Mouse (Mus musculus) limb, embryonic 10.5 days (tissue): Measurements from ENCODE around the gene Mindy4. TPM values are rescaled to one million over a fixed set of nuclear protein-coding genes. Genes with fewer than 3 reads are reported as not detected.

Experiments
- DNase-seq: peaks from one replicate; pipeline ENCODE4 v3.0.0-alpha.2; 2017; ENCODE audit warnings: low spot score
- H3K27ac ChIP-seq: fragments of 300-500 bp; sonication (generic); 2 replicates; pipeline ENCODE4 v1.5.1; 2016; ENCODE audit warnings: mild to moderate bottlenecking
- H3K27me3 ChIP-seq: fragments of 300-500 bp; sonication (generic); 2 replicates; pipeline ENCODE4 v1.6.1; 2016; ENCODE audit warnings: low read depth, mild to moderate bottlenecking; ENCODE audit not compliant: poor library complexity, severe bottlenecking
- H3K36me3 ChIP-seq: fragments of 300-500 bp; sonication (generic); 2 replicates; pipeline ENCODE4 v1.6.1; 2016; ENCODE audit warnings: mild to moderate bottlenecking, moderate library complexity
- H3K4me1 ChIP-seq: fragments of 300-500 bp; sonication (generic); 2 replicates; pipeline ENCODE4 v1.6.1; 2016
- H3K4me3 ChIP-seq: fragments of 300-500 bp; sonication (generic); 2 replicates; pipeline ENCODE4 v1.5.1; 2016; ENCODE audit warnings: mild to moderate bottlenecking, moderate library complexity
- H3K9me3 ChIP-seq: fragments of 300-500 bp; sonication (generic); replicated peaks from 2 replicates; pipeline ENCODE4 v1.6.1; 2016; ENCODE audit warnings: mild to moderate bottlenecking
- WGBS: fragments of 180-500 bp; shearing (Covaris S2); methylation state at CpG from one replicate; pipeline ENCODE4 v1.1.7; 2016; 5-methylcytosine and 5-hydroxymethylcytosine counted together
- polyA plus RNA-seq: library from polyadenylated mRNA; unstranded; fragments of >200 nt; fragmentation: Nextera tagmentation; extraction: Ambion mirVana; gene quantifications from 2 replicates; pipeline ENCODE4 v1.2.1, GENCODE M21; 2016

The Mindy4 gene
- polyA plus RNA-seq, 1 experiment from 2014 or later = 16.2 TPM

DNA sequence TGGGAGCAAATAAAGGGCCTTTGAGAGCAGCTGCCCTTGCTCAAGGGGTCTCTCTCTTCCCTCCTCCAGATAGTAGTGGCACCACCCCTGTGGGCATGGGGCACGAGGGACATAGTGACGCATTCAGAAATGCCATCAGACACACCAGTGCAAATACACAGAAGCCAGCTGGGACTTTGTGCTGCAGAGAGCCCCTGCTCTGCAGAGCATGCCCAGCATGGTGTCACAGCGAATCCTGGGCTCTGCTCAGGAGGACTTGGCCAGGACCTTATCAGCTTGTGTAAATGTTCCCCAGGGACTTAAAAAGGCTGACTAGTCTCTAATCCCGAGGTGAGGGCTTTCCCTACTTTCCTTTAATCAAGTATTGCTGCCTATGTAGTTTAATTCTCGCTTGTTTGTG, 138.5 kb downstream of the Mindy4 start:
- no peaks in the 10 kb centered on the region for H3K27me3 ChIP-seq
- no peak for DNase-seq
- H3K27ac ChIP-seq = no peak overlapping the region
- peaks cover 28% of the 10 kb centered on the region for H3K4me1 ChIP-seq
- no peaks in the 10 kb centered on the region for H3K36me3 ChIP-seq
- 44% methylated on average over 5 of the region's 5 CpGs for WGBS
- no peaks in the 10 kb centered on the region for H3K9me3 ChIP-seq
- no peak overlapping the region for H3K4me3 ChIP-seq

DNA sequence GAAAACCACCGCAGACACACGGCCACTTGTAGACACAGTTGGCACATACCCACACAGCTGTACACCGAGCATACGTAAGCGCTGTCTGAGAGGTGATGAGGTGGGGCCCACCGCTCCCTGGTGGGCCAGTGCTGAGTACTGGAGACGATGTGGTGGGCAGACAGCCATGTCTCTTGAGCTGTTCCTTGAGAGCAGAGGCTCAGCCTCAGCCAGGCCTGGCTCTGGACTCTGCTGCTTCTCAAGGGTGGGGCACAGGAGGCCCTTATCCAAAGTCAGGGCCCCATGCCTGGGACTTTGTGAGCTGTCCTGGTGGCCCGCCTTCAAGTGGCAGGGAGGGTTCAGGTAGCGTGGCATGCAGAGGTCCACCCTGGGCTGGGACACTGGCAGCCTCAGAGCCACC, 139.1 kb downstream of the Mindy4 start:
- H3K4me1 ChIP-seq = peaks cover 26% of the 10 kb centered on the region
- no peak overlapping the region for H3K4me3 ChIP-seq
- H3K36me3 ChIP-seq = no peaks in the 10 kb centered on the region
- 81% methylated on average over 9 of the region's 9 CpGs for WGBS
- no peaks in the 10 kb centered on the region for H3K27me3 ChIP-seq
- DNase-seq = no peak
- no peaks in the 10 kb centered on the region for H3K9me3 ChIP-seq
- no peak overlapping the region for H3K27ac ChIP-seq

DNA sequence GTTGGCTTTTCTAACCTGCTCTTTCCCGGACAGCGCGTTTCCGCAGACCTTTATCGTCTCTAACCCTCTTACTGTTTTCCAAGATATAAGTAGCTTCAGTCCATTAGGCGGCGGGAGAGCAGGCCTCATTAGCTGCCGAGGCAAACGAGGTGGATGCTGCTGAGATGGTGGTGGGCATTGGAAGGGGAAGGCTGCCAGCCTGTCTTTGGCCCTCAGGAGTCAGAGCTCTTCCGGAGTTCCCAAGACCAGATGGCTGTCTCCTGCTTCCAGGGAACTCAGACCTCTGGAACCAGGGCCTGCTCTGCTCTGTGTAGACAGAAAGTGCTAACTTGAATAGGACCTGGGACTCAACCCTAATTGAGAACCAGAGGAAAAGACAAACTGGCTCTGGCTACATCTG, 140.3 kb downstream of the Mindy4 start:
- Histone ChIP-seq H3K36me3 (no peaks in the 10 kb centered on the region), H3K27ac (no peak overlapping the region), H3K4me3 (no peak overlapping the region), H3K4me1 (peaks cover 26% of the 10 kb centered on the region), H3K27me3 (no peaks in the 10 kb centered on the region), H3K9me3 (no peaks in the 10 kb centered on the region)
- 91% methylated on average over 10 of the region's 10 CpGs for WGBS
- DNase-seq = no peak

DNA sequence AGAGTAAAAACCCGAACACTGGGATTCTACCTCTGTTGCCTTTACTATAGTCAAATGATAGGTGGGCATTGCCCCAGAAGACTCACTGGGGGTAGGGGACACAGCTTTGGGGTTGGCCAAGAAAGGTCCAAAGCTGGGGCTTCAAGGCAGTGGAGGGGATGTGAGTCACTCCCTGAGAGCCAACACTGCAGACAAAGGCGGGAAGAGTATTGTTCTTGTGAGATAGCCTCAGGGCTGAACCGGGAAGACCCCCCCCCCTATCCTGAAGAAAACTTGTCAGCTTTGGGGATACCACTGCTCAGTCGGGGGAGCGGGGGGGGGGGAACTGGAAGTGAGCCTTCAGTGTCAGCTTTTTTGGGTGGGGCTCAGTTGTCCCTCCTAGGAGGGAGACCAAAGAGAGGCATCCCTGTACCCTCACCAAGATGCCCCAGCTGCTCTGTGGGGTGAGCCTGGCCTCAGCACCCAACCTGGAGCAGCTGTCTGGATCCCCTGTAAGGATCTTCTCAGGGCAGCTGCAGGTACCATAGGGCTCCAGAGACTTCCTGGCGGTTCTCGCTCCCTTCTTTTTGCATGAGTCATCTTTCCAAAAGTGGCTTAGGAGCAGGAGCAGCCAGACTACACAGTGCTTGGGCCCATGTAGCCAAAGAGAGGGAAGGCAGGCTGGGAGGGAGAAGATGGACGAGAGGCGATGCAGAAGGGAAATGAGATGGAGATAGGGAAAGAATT, 141.3 kb downstream of the Mindy4 start:
- H3K36me3 ChIP-seq = no peaks in the 10 kb centered on the region
- H3K27me3 ChIP-seq = no peaks in the 10 kb centered on the region
- no peak overlapping the region for H3K4me3 ChIP-seq
- 89% methylated on average over 9 of the region's 9 CpGs for WGBS
- peaks cover 18% of the 10 kb centered on the region for H3K4me1 ChIP-seq
- H3K9me3 ChIP-seq = no peaks in the 10 kb centered on the region
- DNase-seq = no peak
- no peak overlapping the region for H3K27ac ChIP-seq

DNA sequence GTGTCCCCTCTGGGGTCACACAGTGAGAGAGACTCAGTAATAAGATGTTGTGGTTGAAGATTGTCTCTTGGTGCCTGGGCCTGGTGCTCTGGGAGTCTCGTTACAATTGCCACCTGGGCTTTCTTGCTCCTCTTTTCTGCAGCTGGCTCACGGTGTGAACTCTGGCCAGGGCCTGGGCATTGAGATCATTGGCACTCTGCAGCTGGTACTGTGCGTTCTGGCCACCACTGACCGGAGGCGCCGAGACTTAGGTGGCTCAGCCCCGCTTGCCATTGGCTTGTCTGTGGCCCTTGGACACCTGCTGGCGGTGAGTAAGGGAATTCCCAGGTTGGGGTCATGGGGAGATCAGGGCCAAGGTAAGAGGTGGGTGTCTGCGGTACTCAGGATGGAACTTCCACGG, 142.1 kb downstream of the Mindy4 start:
- Histone ChIP-seq H3K27me3 (no peaks in the 10 kb centered on the region), H3K36me3 (no peaks in the 10 kb centered on the region), H3K9me3 (no peaks in the 10 kb centered on the region), H3K4me1 (peaks cover 15% of the 10 kb centered on the region; the same call in 1 of the 2 replicates), H3K27ac (no peak overlapping the region), H3K4me3 (no peak overlapping the region)
- 88% methylated on average over 10 of the region's 10 CpGs for WGBS
- no peak for DNase-seq

DNA sequence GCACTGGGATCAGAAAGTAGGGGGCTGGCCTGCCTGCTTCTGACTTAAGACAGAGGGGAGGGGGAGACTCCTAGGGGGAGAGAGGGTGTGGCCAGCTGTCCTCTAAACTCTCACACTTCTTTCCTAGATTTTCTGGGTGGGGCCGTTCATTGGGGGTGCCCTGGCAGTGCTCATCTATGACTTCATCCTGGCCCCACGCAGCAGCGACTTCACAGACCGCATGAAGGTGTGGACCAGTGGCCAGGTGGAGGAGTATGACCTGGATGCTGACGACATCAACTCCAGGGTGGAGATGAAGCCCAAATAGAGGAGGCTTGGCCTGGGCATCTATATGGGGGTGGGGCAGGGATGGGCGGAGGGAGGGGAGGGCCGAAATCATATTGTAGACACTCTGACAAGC, 143.3 kb downstream of the Mindy4 start:
- no peak for DNase-seq
- 79% methylated on average over 7 of the region's 7 CpGs for WGBS
- Histone ChIP-seq H3K27ac (no peak overlapping the region), H3K27me3 (no peaks in the 10 kb centered on the region), H3K9me3 (no peaks in the 10 kb centered on the region), H3K4me1 (peaks cover 13% of the 10 kb centered on the region; the same call in 1 of the 2 replicates), H3K36me3 (no peaks in the 10 kb centered on the region), H3K4me3 (no peak overlapping the region)

DNA sequence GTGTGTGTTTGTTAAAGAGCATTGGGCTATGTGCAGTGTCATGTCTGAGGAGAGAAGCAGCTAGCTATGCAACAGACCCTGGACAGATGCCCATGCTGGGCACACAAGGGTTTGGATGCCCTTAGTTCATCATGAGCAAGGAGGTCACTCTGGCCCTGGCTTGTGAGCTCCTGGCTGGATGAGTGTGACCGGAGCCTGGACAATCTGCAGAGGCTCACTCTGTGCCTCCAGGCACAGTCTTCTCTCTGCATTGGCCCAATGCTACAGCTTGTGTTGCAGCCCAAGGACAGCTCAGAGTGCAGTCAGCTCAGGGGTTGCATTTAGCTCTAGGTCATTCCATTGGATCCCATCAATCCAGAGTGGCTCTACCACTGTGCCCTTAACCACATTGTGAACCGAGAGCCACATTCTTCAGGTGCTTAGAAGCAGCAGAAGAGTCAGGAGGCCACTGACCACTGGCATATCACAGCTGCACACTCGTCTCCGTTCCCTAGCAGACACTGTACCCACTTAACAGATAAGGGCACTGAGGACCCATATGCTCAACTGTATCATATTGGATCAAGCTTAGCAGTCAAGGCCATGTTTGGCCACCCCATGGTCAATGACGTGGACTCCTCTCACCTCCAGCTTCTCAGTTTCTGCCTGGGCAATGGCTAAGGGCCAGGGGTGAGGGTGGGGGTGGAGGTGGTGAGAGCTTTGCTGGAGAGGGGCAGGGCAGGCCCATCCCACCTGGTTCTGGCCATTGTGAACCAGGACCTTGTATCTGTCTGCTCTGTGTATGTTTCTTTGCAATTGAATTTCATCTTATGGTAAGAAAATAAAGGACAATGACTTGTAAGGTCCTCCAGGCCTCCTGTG, 144.8 kb downstream of the Mindy4 start:
- WGBS = 93% methylated on average over 5 of the region's 5 CpGs

DNA sequence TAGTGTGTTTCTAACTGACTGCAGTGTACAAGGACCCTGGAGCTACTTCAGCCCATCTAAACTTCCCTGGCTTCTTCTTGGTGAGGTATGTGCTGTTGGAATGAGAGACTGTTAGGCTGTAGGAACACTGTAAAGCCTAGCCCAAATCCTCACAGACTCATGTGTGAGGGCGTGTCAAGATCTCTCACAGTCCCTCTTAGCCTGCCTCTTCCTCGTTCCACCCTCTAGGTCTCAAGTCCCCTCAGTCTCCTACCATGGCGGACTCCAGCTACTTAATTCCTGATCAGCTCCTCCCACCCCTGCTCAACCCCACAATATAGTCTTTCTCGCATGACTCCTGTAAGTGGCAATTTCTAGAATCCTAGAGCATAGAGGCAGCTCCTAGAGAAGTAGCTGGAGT, 146.0 kb downstream of the Mindy4 start:
- no peak for DNase-seq
- Histone ChIP-seq H3K27ac (no peak overlapping the region), H3K36me3 (no peaks in the 10 kb centered on the region), H3K4me1 (peaks cover 9% of the 10 kb centered on the region; the same call in 1 of the 2 replicates), H3K4me3 (no peak overlapping the region), H3K9me3 (no peaks in the 10 kb centered on the region), H3K27me3 (no peaks in the 10 kb centered on the region)
- WGBS = 88% methylated on average over 4 of the region's 4 CpGs

More for the DNA sequence above, 144.8 kb downstream of the Mindy4 start:
- no peak for DNase-seq
- Histone ChIP-seq H3K9me3 (no peaks in the 10 kb centered on the region), H3K27ac (no peak overlapping the region), H3K4me3 (no peak overlapping the region), H3K4me1 (peaks cover 9% of the 10 kb centered on the region; the same call in 1 of the 2 replicates), H3K36me3 (no peaks in the 10 kb centered on the region), H3K27me3 (no peaks in the 10 kb centered on the region)

DNA sequence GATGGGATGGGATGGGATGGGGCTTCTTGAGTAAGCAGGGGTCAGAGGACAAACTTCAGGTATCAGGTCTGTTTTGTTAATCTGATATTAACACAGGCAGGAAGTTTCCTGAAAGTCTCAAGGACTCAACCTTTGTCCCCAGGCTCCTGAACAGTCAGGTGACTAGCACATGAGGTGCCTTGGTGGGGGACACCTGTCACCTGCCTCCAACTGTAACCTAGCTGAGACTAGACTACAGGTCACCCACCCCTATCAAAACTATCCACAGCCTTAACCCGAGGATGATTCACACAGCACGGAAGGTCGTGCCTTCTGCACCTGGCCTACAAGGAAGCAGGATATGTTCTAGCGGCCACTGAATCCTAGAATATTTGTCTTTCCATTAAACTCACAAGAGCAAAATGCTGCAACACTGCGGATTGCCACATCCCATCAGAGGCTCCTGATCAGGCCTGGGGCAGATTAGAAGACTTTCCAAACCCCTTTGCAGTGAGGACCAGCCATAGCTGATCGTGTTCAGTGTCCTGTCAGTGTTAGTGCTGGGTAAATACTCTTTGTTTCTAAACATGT, 147.3 kb downstream of the Mindy4 start:
- no peak overlapping the region for H3K27ac ChIP-seq
- 91% methylated on average over 6 of the region's 6 CpGs for WGBS
- H3K4me1 ChIP-seq = peaks cover 7% of the 10 kb centered on the region; the same call in 1 of the 2 replicates
- no peaks in the 10 kb centered on the region for H3K9me3 ChIP-seq
- H3K36me3 ChIP-seq = no peaks in the 10 kb centered on the region
- H3K4me3 ChIP-seq = no peak overlapping the region
- no peaks in the 10 kb centered on the region for H3K27me3 ChIP-seq
- DNase-seq = no peak

DNA sequence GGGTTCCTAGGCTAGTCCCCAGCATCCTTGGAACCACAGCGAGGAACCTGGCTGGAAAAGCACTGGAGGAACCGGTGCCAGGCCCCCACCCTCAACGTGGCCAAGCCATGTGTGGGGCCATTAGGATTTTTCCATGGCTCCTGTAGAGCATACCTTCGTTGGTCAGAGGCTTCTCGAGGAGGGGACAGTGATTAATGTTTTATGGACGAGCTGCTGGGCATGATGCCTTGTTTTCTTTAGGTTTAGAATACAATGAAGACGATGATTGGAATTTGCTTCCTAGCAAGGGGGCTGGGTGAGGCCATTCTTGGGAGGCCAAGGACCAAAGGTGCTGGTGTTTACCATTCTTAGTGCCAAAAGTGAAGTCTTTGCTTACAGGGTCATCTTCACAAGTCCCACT, 148.5 kb downstream of the Mindy4 start:
- Histone ChIP-seq H3K27ac (no peak overlapping the region), H3K36me3 (no peaks in the 10 kb centered on the region), H3K9me3 (no peaks in the 10 kb centered on the region), H3K4me1 (no peaks in the 10 kb centered on the region), H3K4me3 (no peak overlapping the region), H3K27me3 (no peaks in the 10 kb centered on the region)
- DNase-seq = no peak
- 79% methylated on average over 7 of the region's 7 CpGs for WGBS

DNA sequence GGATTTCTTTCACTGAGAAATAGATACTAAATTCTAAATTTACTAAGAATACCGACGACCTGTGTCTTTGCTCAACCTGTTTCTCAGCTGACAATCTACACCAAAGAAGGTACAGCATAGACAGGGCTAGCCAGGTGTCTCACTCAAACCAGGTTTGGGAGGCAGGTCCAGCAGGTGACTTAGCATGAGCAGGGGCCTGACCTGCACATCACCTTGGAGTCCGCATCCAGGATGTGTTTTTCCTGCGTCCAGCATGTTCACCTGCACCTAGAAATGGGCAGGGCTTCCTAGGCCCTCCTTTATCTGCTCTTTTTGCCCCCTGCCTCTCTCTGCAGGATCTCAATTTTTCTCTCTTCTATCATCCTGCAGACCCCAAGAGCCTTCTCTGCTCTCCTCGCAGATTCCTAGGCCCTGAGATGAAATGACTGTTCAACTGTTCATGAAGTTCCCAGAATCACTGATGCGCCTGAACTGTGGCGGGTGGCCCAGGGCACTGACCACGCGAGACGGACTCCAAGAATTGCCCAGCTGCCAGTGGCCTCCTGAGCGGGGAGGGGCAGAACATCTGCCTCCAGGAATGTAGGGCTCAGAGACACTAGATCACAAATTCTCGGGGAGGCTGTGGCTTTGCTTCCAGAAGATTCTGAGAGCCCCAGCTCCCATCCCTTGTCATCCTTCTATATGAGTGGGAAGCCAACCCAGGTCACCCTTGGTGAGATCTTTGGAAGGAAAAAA, 150.7 kb downstream of the Mindy4 start:
- 81% methylated on average over 12 of the region's 12 CpGs for WGBS
- H3K4me1 ChIP-seq = no peaks in the 10 kb centered on the region
- H3K9me3 ChIP-seq = no peaks in the 10 kb centered on the region
- no peak for DNase-seq
- no peaks in the 10 kb centered on the region for H3K27me3 ChIP-seq
- no peak overlapping the region for H3K4me3 ChIP-seq
- no peaks in the 10 kb centered on the region for H3K36me3 ChIP-seq
- no peak overlapping the region for H3K27ac ChIP-seq

DNA sequence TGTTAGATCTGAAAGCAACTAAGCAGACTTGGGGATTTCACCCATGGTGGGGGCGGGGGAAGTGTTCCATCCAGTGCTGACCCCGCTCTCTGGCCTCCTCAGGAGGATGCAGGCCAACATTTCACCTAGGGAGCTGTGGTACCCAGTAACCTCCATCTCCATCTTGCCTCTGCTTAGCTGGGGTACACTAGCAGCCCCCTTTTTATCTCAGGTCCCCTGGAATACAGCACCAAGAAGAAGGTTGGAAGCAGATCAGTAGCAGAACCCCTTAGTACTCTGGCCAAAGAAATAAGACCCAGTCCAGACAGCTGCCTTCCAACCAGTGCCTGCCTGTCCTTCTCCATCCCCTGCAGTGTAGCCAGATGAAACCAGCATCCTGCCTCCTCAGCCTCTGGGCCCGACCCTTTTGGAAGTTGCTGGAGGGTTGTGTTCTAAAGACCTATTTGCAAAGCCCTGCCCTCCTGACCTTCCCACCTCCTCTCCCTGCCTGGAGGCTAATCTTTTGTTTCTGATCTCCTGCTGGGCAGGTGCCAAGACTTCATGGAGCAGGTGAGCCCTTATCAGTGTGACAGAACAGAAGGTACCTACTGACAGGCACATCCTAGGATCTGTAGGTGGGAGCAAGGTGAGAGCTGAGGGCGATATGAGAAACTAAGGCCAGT, 151.4 kb downstream of the Mindy4 start:
- Histone ChIP-seq H3K36me3 (no peaks in the 10 kb centered on the region), H3K4me3 (no peak overlapping the region), H3K9me3 (no peaks in the 10 kb centered on the region), H3K27ac (no peak overlapping the region), H3K27me3 (no peaks in the 10 kb centered on the region), H3K4me1 (no peaks in the 10 kb centered on the region)
- WGBS = 68% methylated on average over 4 of the region's 4 CpGs
- no peak for DNase-seq
